Mouse (Mus musculus) adipocyte (in vitro differentiated cells): ENCODE measurements around the gene Satb2.
A peak's percentile ranks its signal among the peaks of the same experiment; 100 is the strongest.

ENCODE experiments used
- DNase-seq: peaks from one replicate; pipeline ENCODE4 v3.0.0-alpha.2; 2016; ENCODE audit warnings: low spot score

Satb2 gene

GRCm38 (mm10) chr1:56978151-56978700 lies at the start of gene Satb2:
TSS of gene Satb2 (minus strand) at chr1:56978650.
- no peak for DNase-seq

GRCm38 (mm10) chr1:57018941-57019340 lies 40.5 kb upstream of the Satb2 start:
- no peak for DNase-seq

GRCm38 (mm10) chr1:57013856-57014255 lies 35.4 kb upstream of the Satb2 start:
- no peak for DNase-seq

GRCm38 (mm10) chr1:57009171-57009570 lies 30.7 kb upstream of the Satb2 start:
- DNase-seq, result no peak

- peak; percentile 41 for DNase-seq
Measured at GRCm38 (mm10) chr1:56995041-56995440, 16.6 kb upstream of the Satb2 start.

- DNase-seq, result no peak
Measured at GRCm38 (mm10) chr1:56992310-56992709, 13.9 kb upstream of the Satb2 start.

GRCm38 (mm10) chr1:56991613-56992012 lies 13.2 kb upstream of the Satb2 start:
- peak; percentile 81 for DNase-seq

- DNase-seq, result no peak
Measured at GRCm38 (mm10) chr1:56984483-56984810, 6.0 kb upstream of the Satb2 start.

- no peak for DNase-seq
Measured at GRCm38 (mm10) chr1:56983771-56984482, 5.5 kb upstream of the Satb2 start.

GRCm38 (mm10) chr1:56983100-56983590 lies 4.7 kb upstream of the Satb2 start:
- no peak for DNase-seq

- DNase-seq, result no peak
Measured at GRCm38 (mm10) chr1:56982631-56983030, 4.2 kb upstream of the Satb2 start.

GRCm38 (mm10) chr1:56981947-56982555 lies 3.6 kb upstream of the Satb2 start:
- DNase-seq, result no peak

GRCm38 (mm10) chr1:56981508-56981907 lies 3.1 kb upstream of the Satb2 start:
- DNase-seq, result no peak

GRCm38 (mm10) chr1:56980631-56981275 lies 2.3 kb upstream of the Satb2 start:
- DNase-seq, result no peak

- no peak for DNase-seq
Measured at GRCm38 (mm10) chr1:56979531-56980395, 1.3 kb upstream of the Satb2 start.

GRCm38 (mm10) chr1:56977201-56978100 lies 999 bp downstream of the Satb2 start:
- DNase-seq, result no peak

GRCm38 (mm10) chr1:56976825-56977104 lies 1.7 kb downstream of the Satb2 start:
- DNase-seq, result no peak

- DNase-seq, result no peak
Measured at GRCm38 (mm10) chr1:56976044-56976824, 2.2 kb downstream of the Satb2 start.

GRCm38 (mm10) chr1:56975546-56975945 lies 2.9 kb downstream of the Satb2 start:
- DNase-seq, result no peak

GRCm38 (mm10) chr1:56974187-56974586 lies 4.3 kb downstream of the Satb2 start:
- DNase-seq, result no peak
